Mouse (Mus musculus) left cerebral cortex, postnatal 14 days (tissue): ENCODE measurements around the gene Gm7145. TPM values are rescaled to one million over a fixed set of nuclear protein-coding genes. Genes with fewer than 3 reads are reported as not detected.
"Not testable (repeated sequence)": the region's sequence is repeated elsewhere in the genome, so short reads cannot be mapped to it uniquely, and the experiment has no call there.

Source experiments
- DNase-seq, 2 experiments: peaks; one replicate each; pipeline ENCODE4 v3.0.0; 2021 to 2022; ENCODE audit warnings: low spot score in 2 of 2, mixed read lengths in 1 of 2
- intact Hi-C: fragments of 180-260 bp; cut with DNase I; formaldehyde crosslinking; loops from one replicate; pipeline ENCODE4 v1.15.1; 2025
- long read RNA-seq, 2 experiments: library from polyadenylated mRNA; stranded (forward); transcript quantifications; one replicate each; pipeline ENCODE4 v2.0.0; 2021
- total RNA-seq, 2 experiments: library from RNA; stranded (reverse); gene quantifications; 2 replicates each; pipeline ENCODE4 v1.2.3; 2021

Gene Gm7145
- not detected for total RNA-seq
- long read RNA-seq, experiment 1, result 0 reads
- long read RNA-seq, experiment 2, result 0 reads

GRCm38 (mm10) chr1:117965639-117966038 is at the start of gene Gm7145:
Gm7145 (plus strand) TSS chr1:117965939.
- no peak for DNase-seq

GRCm38 (mm10) chr1:117927715-117928114 is 38.0 kb upstream of the Gm7145 start, which contains the start of gene Gm28168:
Gm28168 (plus strand) TSS chr1:117928015.
- intact Hi-C loops, DNase-seq: not testable (repeated sequence)

More at GRCm38 (mm10) chr1:117965639-117966038, at the start of gene Gm7145:
- intact Hi-C loops, result no loop called here

- DNase-seq, intact Hi-C loops: not testable (repeated sequence)
Measured at GRCm38 (mm10) chr1:118003876-118004275, 38.1 kb downstream of the Gm7145 start.

- DNase-seq, intact Hi-C loops: not testable (repeated sequence)
Measured at GRCm38 (mm10) chr1:118012736-118013135, 47.0 kb downstream of the Gm7145 start.

Other genes starting within 250 kb of the Gm7145 start
- gene B020011L13Rik, start 184.8 kb upstream of the Gm7145 start, total RNA-seq, result not detected
- not detected for gene Gm28360, start 135.9 kb upstream of the Gm7145 start, total RNA-seq
- gene Gm28168, start 37.9 kb upstream of the Gm7145 start, total RNA-seq, result not detected
- not detected for gene Gm29106, start 210.6 kb downstream of the Gm7145 start, total RNA-seq